Mouse (Mus musculus): ENCODE measurements around the gene Olfr1254. TPM values are rescaled to one million over a fixed set of nuclear protein-coding genes. Genes with fewer than 3 reads are reported as not detected.

Gene Olfr1254
- not detected in 2 replicates for total RNA-seq (2014; rRNA removed)
- polyA plus RNA-seq (2012; rRNA removed), result not detected in 2 replicates

DNA sequence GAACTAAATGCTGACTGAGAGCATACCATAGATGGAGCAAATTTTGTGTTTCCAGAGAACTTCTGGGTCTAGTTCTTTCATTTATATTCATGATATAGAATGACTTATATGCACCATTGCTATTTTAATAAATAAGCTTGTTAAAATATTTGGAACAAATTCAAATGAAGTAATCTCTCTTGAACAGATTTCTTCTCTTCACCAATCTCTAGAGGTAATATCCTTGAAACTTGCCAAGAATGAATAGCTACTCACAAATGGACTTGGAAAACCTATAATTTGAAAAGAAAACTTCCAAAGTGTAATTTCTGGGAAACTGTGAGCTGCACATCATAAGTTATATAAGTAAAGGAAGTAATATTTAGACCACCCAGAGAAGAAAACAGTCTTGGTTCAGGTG lies at the start of gene Olfr1254:
TSS of gene Olfr1254 (minus strand) at position 101 of the 400 bp plus-strand sequence.
- Histone ChIP-seq H3K4me3 (ENCODE audit: insufficient read depth, low read depth, low read length) (no peak within 1 kb of the TSS), H3K9ac (ENCODE audit: low read depth, low read length) (no peak within 1 kb of the TSS), H3K4me1 (ENCODE audit: control insufficient read depth, insufficient read depth, low read length) (no peaks in the 10 kb centered on the region), H3K36me3 (ENCODE audit: control insufficient read depth, insufficient read depth, low read length) (no peaks in the 10 kb centered on the region), H3K27me3 (ENCODE audit: control insufficient read depth, insufficient read depth, low read length) (no peaks in the 10 kb centered on the region), H3K79me2 (ENCODE audit: control insufficient read depth, insufficient read depth, low read length) (no peaks in the 10 kb centered on the region), H3K27ac (replicated peaks; ENCODE audit: insufficient read depth, low read depth, low read length) (no peak within 1 kb of the TSS)
- TF ChIP-seq POLR2A (IDR thresholded peaks at IDR 0.05; ENCODE audit: extremely low read depth, insufficient read depth, low read length) (no peak), CTCF (IDR thresholded peaks at IDR 0.05; ENCODE audit: low read depth, low read length) (no peak)
- DNase-seq (ENCODE audit: extremely low read depth, low read depth, low spot score), result no peak

DNA sequence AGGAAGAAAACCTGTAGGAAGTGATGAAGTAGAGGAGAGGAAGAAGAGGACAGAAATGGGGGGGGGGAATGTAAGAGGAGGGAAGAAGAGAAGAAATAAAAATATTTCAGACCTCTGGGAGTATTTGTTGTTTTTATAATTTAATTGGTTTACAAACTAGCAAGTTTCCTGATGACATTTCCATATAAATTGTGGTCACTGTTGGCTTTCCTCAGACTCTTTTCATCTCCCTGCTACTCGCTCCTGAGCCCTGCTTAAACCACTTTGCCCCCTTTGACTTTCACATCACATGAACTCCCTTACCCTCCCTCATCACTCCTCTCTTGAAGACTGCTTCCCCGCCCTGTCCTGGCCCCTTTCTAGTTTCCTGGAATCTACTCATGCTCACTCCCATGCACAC lies 48.0 kb upstream of the Olfr1254 start, which contains the start of gene Olfr1256:
TSS of gene Olfr1256 (minus strand) at position 101 of the 400 bp plus-strand sequence.
- H3K4me3 ChIP-seq (ENCODE audit: insufficient read depth, low read depth, low read length), result no peak within 1 kb of the TSS
- H3K27me3 ChIP-seq (ENCODE audit: control insufficient read depth, insufficient read depth, low read length), result no peaks in the 10 kb centered on the region
- TF ChIP-seq POLR2A (IDR thresholded peaks at IDR 0.05; ENCODE audit: extremely low read depth, insufficient read depth, low read length), result no peak
- H3K36me3 ChIP-seq (ENCODE audit: control insufficient read depth, insufficient read depth, low read length), result no peaks in the 10 kb centered on the region
- no peak within 1 kb of the TSS for H3K9ac ChIP-seq (ENCODE audit: low read depth, low read length)
- no peaks in the 10 kb centered on the region for H3K79me2 ChIP-seq (ENCODE audit: control insufficient read depth, insufficient read depth, low read length)
- no peak within 1 kb of the TSS for H3K27ac ChIP-seq (replicated peaks; ENCODE audit: insufficient read depth, low read depth, low read length)
- H3K4me1 ChIP-seq (ENCODE audit: control insufficient read depth, insufficient read depth, low read length), result no peaks in the 10 kb centered on the region
- DNase-seq (ENCODE audit: extremely low read depth, low read depth, low spot score), result no peak
- WGBS, result 74% methylated on average over 2 of the region's 2 CpGs

GRCm38 (mm10) chr2:89820216-89820615 lies 26.8 kb upstream of the Olfr1254 start:
- 74% methylated on average over 1 of the region's 1 CpGs for WGBS
- H3K27ac ChIP-seq (replicated peaks; ENCODE audit: insufficient read depth, low read depth, low read length), result no peak overlapping the region

GRCm38 (mm10) chr2:89811751-89812150 lies 18.3 kb upstream of the Olfr1254 start, which contains the start of gene Olfr1255:
Gene Olfr1255 (plus strand): TSS chr2:89812051.
- no peaks in the 10 kb centered on the region for H3K79me2 ChIP-seq (ENCODE audit: control insufficient read depth, insufficient read depth, low read length)
- no peak for TF ChIP-seq CTCF (IDR thresholded peaks at IDR 0.05; ENCODE audit: low read depth, low read length)
- DNase-seq (ENCODE audit: extremely low read depth, low read depth, low spot score), result no peak
- no peaks in the 10 kb centered on the region for H3K27me3 ChIP-seq (ENCODE audit: control insufficient read depth, insufficient read depth, low read length)
- no peaks in the 10 kb centered on the region for H3K4me1 ChIP-seq (ENCODE audit: control insufficient read depth, insufficient read depth, low read length)
- 88% methylated on average over 3 of the region's 3 CpGs for WGBS
- H3K4me3 ChIP-seq (ENCODE audit: insufficient read depth, low read depth, low read length), result no peak within 1 kb of the TSS
- H3K9ac ChIP-seq (ENCODE audit: low read depth, low read length), result no peak within 1 kb of the TSS
- no peak within 1 kb of the TSS for H3K27ac ChIP-seq (replicated peaks; ENCODE audit: insufficient read depth, low read depth, low read length)
- no peaks in the 10 kb centered on the region for H3K36me3 ChIP-seq (ENCODE audit: control insufficient read depth, insufficient read depth, low read length)

More at GRCm38 (mm10) chr2:89820216-89820615, 26.8 kb upstream of the Olfr1254 start:
- Histone ChIP-seq H3K27me3 (ENCODE audit: control insufficient read depth, insufficient read depth, low read length) (no peaks in the 10 kb centered on the region), H3K4me1 (ENCODE audit: control insufficient read depth, insufficient read depth, low read length) (no peaks in the 10 kb centered on the region), H3K9ac (ENCODE audit: low read depth, low read length) (no peak overlapping the region), H3K79me2 (ENCODE audit: control insufficient read depth, insufficient read depth, low read length) (no peaks in the 10 kb centered on the region), H3K4me3 (ENCODE audit: insufficient read depth, low read depth, low read length) (no peak overlapping the region), H3K36me3 (ENCODE audit: control insufficient read depth, insufficient read depth, low read length) (no peaks in the 10 kb centered on the region)
- TF ChIP-seq CTCF (IDR thresholded peaks at IDR 0.05; ENCODE audit: low read depth, low read length) (no peak), POLR2A (IDR thresholded peaks at IDR 0.05; ENCODE audit: extremely low read depth, insufficient read depth, low read length) (no peak)
- DNase-seq (ENCODE audit: extremely low read depth, low read depth, low spot score), result no peak

- no peak for DNase-seq (ENCODE audit: extremely low read depth, low read depth, low spot score)
- 78% methylated on average over 2 of the region's 2 CpGs for WGBS
- no peak for TF ChIP-seq CTCF (IDR thresholded peaks at IDR 0.05; ENCODE audit: low read depth, low read length)
- no peak for TF ChIP-seq POLR2A (IDR thresholded peaks at IDR 0.05; ENCODE audit: extremely low read depth, insufficient read depth, low read length)
Observed at GRCm38 (mm10) chr2:89810751-89811150, 17.3 kb upstream of the Olfr1254 start.

GRCm38 (mm10) chr2:89799583-89799982 lies 6.2 kb upstream of the Olfr1254 start:
- Histone ChIP-seq H3K27ac (replicated peaks; ENCODE audit: insufficient read depth, low read depth, low read length) (no peak overlapping the region), H3K27me3 (ENCODE audit: control insufficient read depth, insufficient read depth, low read length) (no peaks in the 10 kb centered on the region), H3K4me3 (ENCODE audit: insufficient read depth, low read depth, low read length) (no peak overlapping the region), H3K36me3 (ENCODE audit: control insufficient read depth, insufficient read depth, low read length) (no peaks in the 10 kb centered on the region), H3K4me1 (ENCODE audit: control insufficient read depth, insufficient read depth, low read length) (no peaks in the 10 kb centered on the region), H3K9ac (ENCODE audit: low read depth, low read length) (no peak overlapping the region), H3K79me2 (ENCODE audit: control insufficient read depth, insufficient read depth, low read length) (no peaks in the 10 kb centered on the region)
- TF ChIP-seq POLR2A (IDR thresholded peaks at IDR 0.05; ENCODE audit: extremely low read depth, insufficient read depth, low read length) (no peak), CTCF (IDR thresholded peaks at IDR 0.05; ENCODE audit: low read depth, low read length) (no peak)
- WGBS, result 90% methylated on average over 3 of the region's 3 CpGs
- DNase-seq (ENCODE audit: extremely low read depth, low read depth, low spot score), result no peak

More at GRCm38 (mm10) chr2:89810751-89811150, 17.3 kb upstream of the Olfr1254 start:
- H3K4me3 ChIP-seq (ENCODE audit: insufficient read depth, low read depth, low read length), result no peak overlapping the region
- H3K27me3 ChIP-seq (ENCODE audit: control insufficient read depth, insufficient read depth, low read length), result no peaks in the 10 kb centered on the region
- no peaks in the 10 kb centered on the region for H3K4me1 ChIP-seq (ENCODE audit: control insufficient read depth, insufficient read depth, low read length)
- H3K79me2 ChIP-seq (ENCODE audit: control insufficient read depth, insufficient read depth, low read length), result no peaks in the 10 kb centered on the region
- H3K36me3 ChIP-seq (ENCODE audit: control insufficient read depth, insufficient read depth, low read length), result no peaks in the 10 kb centered on the region
- H3K27ac ChIP-seq (replicated peaks; ENCODE audit: insufficient read depth, low read depth, low read length), result no peak overlapping the region
- H3K9ac ChIP-seq (ENCODE audit: low read depth, low read length), result no peak overlapping the region

All from liver, adult 2 months (tissue).